Mouse (Mus musculus): ENCODE measurements around the gene Trappc4. TPM values are rescaled to one million over a fixed set of nuclear protein-coding genes. Genes with fewer than 3 reads are reported as not detected.
A peak's percentile ranks its signal among the peaks of the same experiment; 100 is the strongest.
"Not testable (repeated sequence)": the region's sequence is repeated elsewhere in the genome, so short reads cannot be mapped to it uniquely, and the experiment has no call there.

Gene Trappc4
- polyA plus RNA-seq, 1 experiment from 2014 or later: 334 TPM

- WGBS: 83% methylated on average over 1 of the region's 1 CpGs
- peaks cover 32% of the 10 kb centered on the region for H3K36me3 ChIP-seq (ENCODE audit: control insufficient read depth, insufficient read depth)
- H3K27ac ChIP-seq (ENCODE audit: low read length): no peak overlapping the region
- no peak overlapping the region for H3K4me2 ChIP-seq (ENCODE audit: low read length)
- ATAC-seq: no peak
- no peak overlapping the region for H3K9ac ChIP-seq (replicated peaks; ENCODE audit: low read depth, low read length)
- H3K27me3 ChIP-seq (replicated peaks; ENCODE audit: control insufficient read depth, insufficient read depth, low read length): no peaks in the 10 kb centered on the region
- peaks cover 11% of the 10 kb centered on the region for H3K4me1 ChIP-seq (replicated peaks; ENCODE audit: control insufficient read depth, insufficient read depth, low read length)
- H3K4me3 ChIP-seq (replicated peaks; ENCODE audit: low read length): no peak overlapping the region
- H3K9me3 ChIP-seq (ENCODE audit: control insufficient read depth, low read length): no peaks in the 10 kb centered on the region
Measured at GRCm38 (mm10) chr9:44411601-44412130, 4.3 kb upstream of the Trappc4 start.

DNA sequence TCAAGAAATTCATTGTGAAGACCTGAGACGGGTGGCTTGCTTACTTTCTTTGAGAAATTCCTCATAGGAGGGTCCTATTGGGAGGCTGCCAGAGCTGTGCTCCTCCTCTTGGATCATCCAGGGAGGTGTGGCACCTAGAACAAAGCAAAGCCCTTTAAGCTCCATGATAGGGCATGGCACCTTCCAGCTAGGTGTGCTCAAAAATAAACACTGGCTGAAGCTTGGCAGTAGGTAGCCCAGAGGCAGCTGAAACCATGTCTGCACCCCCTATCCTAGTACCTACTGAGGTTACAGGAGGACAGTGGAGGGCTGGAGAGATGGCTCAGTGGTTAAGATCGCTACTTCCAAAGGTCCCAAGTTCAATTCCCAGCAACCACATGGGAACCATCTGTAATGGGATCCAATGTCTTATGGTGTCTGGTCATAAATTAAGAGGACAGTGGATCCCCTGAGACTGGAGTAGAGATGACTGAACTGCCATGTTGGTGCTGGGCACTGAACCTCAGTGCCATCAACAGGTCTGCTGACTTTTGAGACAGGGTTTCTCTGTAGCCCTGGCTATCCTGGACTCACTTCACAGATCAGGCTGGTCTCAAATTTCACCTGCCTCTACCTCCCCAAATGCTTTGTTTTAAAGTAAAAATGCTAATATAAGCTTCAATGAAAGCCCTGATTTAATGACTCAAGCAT lies 3.4 kb upstream of the Trappc4 start:
- Histone ChIP-seq H3K4me2 (ENCODE audit: low read length) (no peak overlapping the region), H3K9ac (replicated peaks; ENCODE audit: low read depth, low read length) (no peak overlapping the region), H3K27me3 (replicated peaks; ENCODE audit: control insufficient read depth, insufficient read depth, low read length) (no peaks in the 10 kb centered on the region), H3K9me3 (ENCODE audit: control insufficient read depth, low read length) (no peaks in the 10 kb centered on the region), H3K4me3 (replicated peaks; ENCODE audit: low read length) (no peak overlapping the region), H3K36me3 (ENCODE audit: control insufficient read depth, insufficient read depth) (peaks cover 29% of the 10 kb centered on the region), H3K4me1 (replicated peaks; ENCODE audit: control insufficient read depth, insufficient read depth, low read length) (peaks cover 16% of the 10 kb centered on the region), H3K27ac (ENCODE audit: low read length) (no peak overlapping the region)
- 74% methylated on average over 2 of the region's 2 CpGs for WGBS
- ATAC-seq: no peak

- Histone ChIP-seq H3K4me1 (replicated peaks; ENCODE audit: control insufficient read depth, insufficient read depth, low read length) (peaks cover 23% of the 10 kb centered on the region), H3K4me3 (replicated peaks; ENCODE audit: low read length) (peak overlapping the region; percentile 66), H3K4me2 (ENCODE audit: low read length) (peak overlapping the region; percentile 68), H3K36me3 (ENCODE audit: control insufficient read depth, insufficient read depth) (peaks cover 45% of the 10 kb centered on the region)
- not testable (repeated sequence) for H3K9me3 ChIP-seq (ENCODE audit: control insufficient read depth, low read length); H3K27ac ChIP-seq (ENCODE audit: low read length); H3K9ac ChIP-seq (replicated peaks; ENCODE audit: low read depth, low read length); H3K27me3 ChIP-seq (replicated peaks; ENCODE audit: control insufficient read depth, insufficient read depth, low read length); ATAC-seq
- WGBS: 92% methylated on average over 9 of the region's 9 CpGs
Measured at GRCm38 (mm10) chr9:44408693-44409092, 1.3 kb upstream of the Trappc4 start.

GRCm38 (mm10) chr9:44407752-44408097 lies 325 bp upstream of the Trappc4 start:
- Histone ChIP-seq H3K27ac (ENCODE audit: low read length) (peak overlapping the region; percentile 96), H3K36me3 (ENCODE audit: control insufficient read depth, insufficient read depth) (peaks cover 43% of the 10 kb centered on the region), H3K4me3 (replicated peaks; ENCODE audit: low read length) (peak overlapping the region; percentile 66), H3K4me2 (ENCODE audit: low read length) (peak overlapping the region; percentile 68), H3K4me1 (replicated peaks; ENCODE audit: control insufficient read depth, insufficient read depth, low read length) (peaks cover 23% of the 10 kb centered on the region), H3K9me3 (ENCODE audit: control insufficient read depth, low read length) (no peaks in the 10 kb centered on the region), H3K27me3 (replicated peaks; ENCODE audit: control insufficient read depth, insufficient read depth, low read length) (no peaks in the 10 kb centered on the region), H3K9ac (replicated peaks; ENCODE audit: low read depth, low read length) (peak overlapping the region; percentile 70)
- WGBS: 0% methylated on average over 24 of the region's 24 CpGs
- ATAC-seq: no peak; the same call in 1 of the 2 replicates

GRCm38 (mm10) chr9:44405011-44405410 lies 2.4 kb downstream of the Trappc4 start:
- Histone ChIP-seq H3K9ac (replicated peaks; ENCODE audit: low read depth, low read length) (no peak overlapping the region), H3K4me1 (replicated peaks; ENCODE audit: control insufficient read depth, insufficient read depth, low read length) (peaks cover 23% of the 10 kb centered on the region), H3K27me3 (replicated peaks; ENCODE audit: control insufficient read depth, insufficient read depth, low read length) (no peaks in the 10 kb centered on the region), H3K36me3 (ENCODE audit: control insufficient read depth, insufficient read depth) (peaks cover 31% of the 10 kb centered on the region), H3K4me3 (replicated peaks; ENCODE audit: low read length) (no peak overlapping the region), H3K27ac (ENCODE audit: low read length) (no peak overlapping the region), H3K4me2 (ENCODE audit: low read length) (no peak overlapping the region), H3K9me3 (ENCODE audit: control insufficient read depth, low read length) (no peaks in the 10 kb centered on the region)
- no peak for ATAC-seq
- 91% methylated on average over 3 of the region's 3 CpGs for WGBS

DNA sequence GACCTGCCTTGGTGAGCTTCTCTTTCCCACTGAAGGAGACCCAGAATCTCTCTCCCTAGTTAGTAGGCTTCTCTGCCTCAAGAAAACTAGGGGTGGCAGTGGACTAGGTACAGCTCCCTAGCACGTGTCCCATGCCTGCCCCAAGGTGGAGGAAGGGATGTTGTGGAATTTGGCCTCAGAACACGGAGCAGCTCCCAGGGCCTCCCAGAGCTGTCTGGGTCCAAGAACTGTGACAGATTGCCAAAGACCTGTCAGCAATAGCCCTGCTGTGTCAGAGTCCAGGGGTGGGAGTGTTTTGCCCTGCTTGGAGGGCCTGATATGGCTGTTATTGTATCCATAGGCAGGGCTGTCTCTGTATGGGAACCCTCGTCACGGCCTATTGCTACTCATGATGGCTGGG lies 6.3 kb downstream of the Trappc4 start:
- peaks cover 26% of the 10 kb centered on the region for H3K4me1 ChIP-seq (replicated peaks; ENCODE audit: control insufficient read depth, insufficient read depth, low read length)
- H3K9me3 ChIP-seq (ENCODE audit: control insufficient read depth, low read length): no peaks in the 10 kb centered on the region
- no peak overlapping the region for H3K4me2 ChIP-seq (ENCODE audit: low read length)
- 90% methylated on average over 4 of the region's 4 CpGs for WGBS
- H3K27ac ChIP-seq (ENCODE audit: low read length): no peak overlapping the region
- H3K9ac ChIP-seq (replicated peaks; ENCODE audit: low read depth, low read length): no peak overlapping the region
- H3K36me3 ChIP-seq (ENCODE audit: control insufficient read depth, insufficient read depth): peaks cover 26% of the 10 kb centered on the region
- ATAC-seq: no peak
- H3K27me3 ChIP-seq (replicated peaks; ENCODE audit: control insufficient read depth, insufficient read depth, low read length): no peaks in the 10 kb centered on the region
- no peak overlapping the region for H3K4me3 ChIP-seq (replicated peaks; ENCODE audit: low read length)

DNA sequence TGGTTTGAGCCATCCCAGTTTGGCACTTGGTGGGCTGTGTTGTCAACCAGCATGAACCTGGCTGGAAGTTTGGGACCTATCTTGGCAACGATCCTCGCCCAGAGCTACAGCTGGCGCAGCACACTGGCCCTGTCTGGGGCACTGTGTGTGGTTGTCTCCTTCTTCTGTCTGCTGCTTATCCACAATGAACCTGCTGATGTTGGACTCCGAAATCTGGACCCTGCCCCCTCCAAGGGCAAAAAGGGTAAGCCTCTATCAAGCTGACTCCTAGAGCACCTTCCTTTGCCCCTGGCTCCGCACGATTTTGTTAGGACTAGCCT lies 7.6 kb downstream of the Trappc4 start:
- 83% methylated on average over 6 of the region's 6 CpGs for WGBS
- H3K36me3 ChIP-seq (ENCODE audit: control insufficient read depth, insufficient read depth): peaks cover 21% of the 10 kb centered on the region
- H3K4me2 ChIP-seq (ENCODE audit: low read length): no peak overlapping the region
- H3K27ac ChIP-seq (ENCODE audit: low read length): no peak overlapping the region
- H3K4me1 ChIP-seq (replicated peaks; ENCODE audit: control insufficient read depth, insufficient read depth, low read length): peaks cover 16% of the 10 kb centered on the region
- no peaks in the 10 kb centered on the region for H3K27me3 ChIP-seq (replicated peaks; ENCODE audit: control insufficient read depth, insufficient read depth, low read length)
- no peak overlapping the region for H3K9ac ChIP-seq (replicated peaks; ENCODE audit: low read depth, low read length)
- no peak for ATAC-seq
- no peaks in the 10 kb centered on the region for H3K9me3 ChIP-seq (ENCODE audit: control insufficient read depth, low read length)
- H3K4me3 ChIP-seq (replicated peaks; ENCODE audit: low read length): no peak overlapping the region

- Histone ChIP-seq H3K9me3 (ENCODE audit: control insufficient read depth, low read length) (no peaks in the 10 kb centered on the region), H3K4me3 (replicated peaks; ENCODE audit: low read length) (no peak overlapping the region), H3K4me1 (replicated peaks; ENCODE audit: control insufficient read depth, insufficient read depth, low read length) (peaks cover 16% of the 10 kb centered on the region), H3K4me2 (ENCODE audit: low read length) (no peak overlapping the region), H3K36me3 (ENCODE audit: control insufficient read depth, insufficient read depth) (peaks cover 16% of the 10 kb centered on the region), H3K9ac (replicated peaks; ENCODE audit: low read depth, low read length) (no peak overlapping the region), H3K27ac (ENCODE audit: low read length) (no peak overlapping the region), H3K27me3 (replicated peaks; ENCODE audit: control insufficient read depth, insufficient read depth, low read length) (no peaks in the 10 kb centered on the region)
- WGBS: 86% methylated on average over 13 of the region's 13 CpGs
- ATAC-seq: no peak
Measured at GRCm38 (mm10) chr9:44399114-44399794, 8.1 kb downstream of the Trappc4 start.

GRCm38 (mm10) chr9:44398551-44398950 lies 8.8 kb downstream of the Trappc4 start:
- H3K4me3 ChIP-seq (replicated peaks; ENCODE audit: low read length): no peak overlapping the region
- H3K4me2 ChIP-seq (ENCODE audit: low read length): no peak overlapping the region; the same call in 1 of the 2 replicates
- H3K36me3 ChIP-seq (ENCODE audit: control insufficient read depth, insufficient read depth): peaks cover 9% of the 10 kb centered on the region
- peak overlapping the region; percentile 40 for H3K9ac ChIP-seq (replicated peaks; ENCODE audit: low read depth, low read length)
- no peaks in the 10 kb centered on the region for H3K27me3 ChIP-seq (replicated peaks; ENCODE audit: control insufficient read depth, insufficient read depth, low read length)
- WGBS: 85% methylated on average over 9 of the region's 9 CpGs
- H3K9me3 ChIP-seq (ENCODE audit: control insufficient read depth, low read length): no peaks in the 10 kb centered on the region
- peaks cover 16% of the 10 kb centered on the region for H3K4me1 ChIP-seq (replicated peaks; ENCODE audit: control insufficient read depth, insufficient read depth, low read length)
- no peak overlapping the region for H3K27ac ChIP-seq (ENCODE audit: low read length)
- no peak for ATAC-seq

Measured in forebrain, embryonic 16.5 days (tissue).